Mouse (Mus musculus) CH12.LX (cell line): ENCODE results near the gene Dexi. TPM values are rescaled to one million over a fixed set of nuclear protein-coding genes. Genes with fewer than 3 reads are reported as not detected.

Source experiments
- DNase-seq: peaks from one replicate; pipeline ENCODE4 v3.0.0-alpha.2; 2013; ENCODE audit errors: extremely low read depth
- H3K27ac ChIP-seq: 2 replicates; pipeline ENCODE4 v1.5.1; 2012; ENCODE audit warnings: low read depth, mild to moderate bottlenecking, control low read depth, moderate library complexity; ENCODE audit not compliant: insufficient read depth
- H3K27me3 ChIP-seq: replicated peaks from 2 replicates; pipeline ENCODE3; 2012; ENCODE audit warnings: inconsistent platforms
- H3K36me3 ChIP-seq, 2 experiments: replicated peaks in 1 of 2; 2 replicates each; pipeline versions ENCODE3 to v1.6.1; 2012; ENCODE audit warnings: inconsistent platforms in 1 of 2, low read length in 1 of 2, mild to moderate bottlenecking in 1 of 2, mixed read lengths in 1 of 2, moderate library complexity in 1 of 2; ENCODE audit not compliant: control insufficient read depth in 1 of 2, insufficient read depth in 1 of 2
- H3K4me1 ChIP-seq, 2 experiments: 2 replicates each; pipeline ENCODE4 v1.6.1; 2012; ENCODE audit warnings: inconsistent platforms in 1 of 2, moderate library complexity in 1 of 2; ENCODE audit not compliant: insufficient read depth in 2 of 2, control insufficient read depth in 1 of 2
- H3K4me2 ChIP-seq: 2 replicates; pipeline ENCODE4 v1.6.1; 2012; ENCODE audit warnings: low read depth, mild to moderate bottlenecking, control low read depth; ENCODE audit not compliant: poor library complexity, insufficient read depth, severe bottlenecking
- H3K4me3 ChIP-seq, 3 experiments: fragments of 150-350 bp in 1 of 3; sonication (generic) in 1 of 3; replicated peaks in 1 of 3; 2 replicates each; pipeline versions ENCODE3 to v1.5.1; 2011 to 2012; ENCODE audit warnings: low read depth in 2 of 3, low read length in 2 of 3, mild to moderate bottlenecking in 2 of 3, moderate library complexity in 2 of 3, control low read depth in 1 of 3, improper control_type of control experiment in 1 of 3, inconsistent platforms in 1 of 3, mixed read lengths in 1 of 3; ENCODE audit not compliant: poor library complexity in 1 of 3
- H3K79me2 ChIP-seq: replicated peaks from 2 replicates; pipeline ENCODE4 v1.6.1; 2012; ENCODE audit warnings: mild to moderate bottlenecking, moderate library complexity; ENCODE audit not compliant: control insufficient read depth, poor library complexity, insufficient read depth, severe bottlenecking; ENCODE audit errors: extremely low read depth
- H3K9ac ChIP-seq: 2 replicates; pipeline ENCODE4 v1.6.1; 2012; ENCODE audit warnings: low read depth, mild to moderate bottlenecking, control low read depth, moderate library complexity; ENCODE audit not compliant: insufficient read depth
- H3K9me3 ChIP-seq: replicated peaks from 2 replicates; pipeline ENCODE3; 2012; ENCODE audit warnings: low read length, inconsistent platforms, mixed read lengths
- CTCF ChIP-seq, 2 experiments: IDR thresholded peaks in 1 of 2; conservative IDR thresholded peaks in 1 of 2; 2 replicates each; pipeline ENCODE4 v1.5.1; 2011 to 2012; ENCODE audit warnings: low read depth in 2 of 2, low read length in 2 of 2, improper control_type of control experiment in 1 of 2, inconsistent platforms in 1 of 2, mild to moderate bottlenecking in 1 of 2, moderate library complexity in 1 of 2
- E2F4 ChIP-seq: IDR thresholded peaks from 2 replicates; pipeline ENCODE4 v1.6.1; 2011; ENCODE audit warnings: low read depth, low read length, improper control_type of control experiment; ENCODE audit not compliant: insufficient replicate concordance
- ELF1 ChIP-seq: IDR thresholded peaks from 2 replicates; pipeline ENCODE4 v1.6.1; 2014; ENCODE audit warnings: low read depth, mild to moderate bottlenecking, inconsistent platforms, low read length, improper control_type of control experiment
- ETS1 ChIP-seq: conservative IDR thresholded peaks from 2 replicates; pipeline ENCODE4 v1.6.1; 2012; ENCODE audit warnings: low read depth, mild to moderate bottlenecking, inconsistent platforms, low read length, improper control_type of control experiment, moderate library complexity
- GABPA ChIP-seq: IDR thresholded peaks from 2 replicates; pipeline ENCODE4 v1.6.1; 2012; ENCODE audit warnings: low read depth, low read length, improper control_type of control experiment, inconsistent platforms; ENCODE audit not compliant: insufficient replicate concordance
- IRF4 ChIP-seq: IDR thresholded peaks from 2 replicates; pipeline ENCODE4 v1.6.1; 2014; ENCODE audit warnings: low read depth, mild to moderate bottlenecking, inconsistent platforms, low read length, improper control_type of control experiment
- JUN ChIP-seq: IDR thresholded peaks from 2 replicates; pipeline ENCODE4 v1.6.1; 2011; ENCODE audit warnings: low read depth, mild to moderate bottlenecking, low read length, improper control_type of control experiment, moderate library complexity; ENCODE audit not compliant: insufficient read depth
- KAT2A ChIP-seq: IDR thresholded peaks from 2 replicates; pipeline ENCODE4 v1.6.1; 2012; ENCODE audit warnings: low read length, improper control_type of control experiment, inconsistent platforms; ENCODE audit not compliant: insufficient replicate concordance
- MAFK ChIP-seq: IDR thresholded peaks from 2 replicates; pipeline ENCODE4 v1.6.1; 2011; ENCODE audit warnings: low read length, improper control_type of control experiment; ENCODE audit not compliant: insufficient replicate concordance
- MAZ ChIP-seq: IDR thresholded peaks from 2 replicates; pipeline ENCODE4 v1.6.1; 2012; ENCODE audit warnings: low read depth, mild to moderate bottlenecking, inconsistent platforms, low read length, improper control_type of control experiment, moderate library complexity
- MEF2A ChIP-seq: IDR thresholded peaks from 2 replicates; pipeline ENCODE4 v1.6.1; 2014; ENCODE audit warnings: low read depth, mild to moderate bottlenecking, inconsistent platforms, low read length, improper control_type of control experiment, borderline replicate concordance
- MYC ChIP-seq: IDR thresholded peaks from 2 replicates; pipeline ENCODE4 v1.6.1; 2011; ENCODE audit warnings: low read depth, mild to moderate bottlenecking, improper control_type of control experiment, low read length
- NELFE ChIP-seq: IDR thresholded peaks from 2 replicates; pipeline ENCODE4 v1.6.1; 2011; ENCODE audit warnings: low read depth, low read length, improper control_type of control experiment
- NRF1 ChIP-seq: IDR thresholded peaks from 2 replicates; pipeline ENCODE4 v1.6.1; 2014; ENCODE audit warnings: low read depth, mild to moderate bottlenecking, inconsistent platforms, low read length, improper control_type of control experiment, moderate library complexity
- POLR2A ChIP-seq: IDR thresholded peaks from 2 replicates; pipeline ENCODE4 v1.6.1; 2011; ENCODE audit warnings: low read depth, mild to moderate bottlenecking, improper control_type of control experiment, low read length
- SMC3 ChIP-seq: IDR thresholded peaks from 2 replicates; pipeline ENCODE4 v1.6.1; 2011; ENCODE audit warnings: low read depth, low read length, improper control_type of control experiment
- TBP ChIP-seq: conservative IDR thresholded peaks from 2 replicates; pipeline ENCODE4 v1.6.1; 2011; ENCODE audit warnings: low read depth, low read length, improper control_type of control experiment
- TCF12 ChIP-seq: IDR thresholded peaks from 2 replicates; pipeline ENCODE4 v1.6.1; 2014; ENCODE audit warnings: low read depth, mild to moderate bottlenecking, inconsistent platforms, low read length, improper control_type of control experiment
- USF1 ChIP-seq: IDR thresholded peaks from 2 replicates; pipeline ENCODE4 v1.6.1; 2014; ENCODE audit warnings: low read depth, mild to moderate bottlenecking, inconsistent platforms, low read length, improper control_type of control experiment
- USF2 ChIP-seq: conservative IDR thresholded peaks from 2 replicates; pipeline ENCODE4 v1.6.1; 2011; ENCODE audit warnings: low read depth, low read length, improper control_type of control experiment
- ZC3H11A ChIP-seq: IDR thresholded peaks from 2 replicates; pipeline ENCODE4 v1.6.1; 2012; ENCODE audit warnings: low read depth, mild to moderate bottlenecking, inconsistent platforms, low read length, improper control_type of control experiment
- ZKSCAN1 ChIP-seq: IDR thresholded peaks from 2 replicates; pipeline ENCODE4 v1.6.1; 2012; ENCODE audit warnings: low read depth, inconsistent platforms, low read length, improper control_type of control experiment, borderline replicate concordance
- ZMIZ1 ChIP-seq: IDR thresholded peaks from 2 replicates; pipeline ENCODE4 v1.6.1; 2012; ENCODE audit warnings: low read depth, mild to moderate bottlenecking, inconsistent platforms, low read length, improper control_type of control experiment
- dilution Hi-C: fragments of 300-500 bp; cut with MboI; formaldehyde crosslinking; loops from 2 replicates; pipeline ENCODE4 v1.14.3; 2020; ENCODE audit warnings: low sequenced_read_pairs; ENCODE audit not compliant: extremely low pct_unique_long_range_greater_than_20kb, extremely low pct_ligation_motif_present
- in situ Hi-C: fragments of 300-500 bp; cut with MboI; formaldehyde crosslinking; loops from 3 replicates; pipeline ENCODE4 v1.14.3; 2019; ENCODE audit warnings: low sequenced_read_pairs, low pct_ligation_motif_present, low pct_unique_long_range_greater_than_20kb, mixed read lengths
- polyA plus RNA-seq: library from polyadenylated mRNA; unstranded; fragments of >175 nt; gene quantifications from 2 replicates; pipeline ENCODE4 v1.2.1, GENCODE M21; 2012; ENCODE audit warnings: low read depth; ENCODE audit not compliant: insufficient read length
- total RNA-seq, 2 experiments: library from RNA; depleted of rRNA; stranded (reverse); fragments of 300-350 nt in 1 of 2; fragments of >200 nt in 1 of 2; gene quantifications; 2 replicates each; pipeline ENCODE4 v1.2.3; 2012 to 2014

Gene Dexi
- total and polyA plus RNA-seq, 3 experiments = 11.3 to 19.6 (median 14.1) TPM

DNA sequence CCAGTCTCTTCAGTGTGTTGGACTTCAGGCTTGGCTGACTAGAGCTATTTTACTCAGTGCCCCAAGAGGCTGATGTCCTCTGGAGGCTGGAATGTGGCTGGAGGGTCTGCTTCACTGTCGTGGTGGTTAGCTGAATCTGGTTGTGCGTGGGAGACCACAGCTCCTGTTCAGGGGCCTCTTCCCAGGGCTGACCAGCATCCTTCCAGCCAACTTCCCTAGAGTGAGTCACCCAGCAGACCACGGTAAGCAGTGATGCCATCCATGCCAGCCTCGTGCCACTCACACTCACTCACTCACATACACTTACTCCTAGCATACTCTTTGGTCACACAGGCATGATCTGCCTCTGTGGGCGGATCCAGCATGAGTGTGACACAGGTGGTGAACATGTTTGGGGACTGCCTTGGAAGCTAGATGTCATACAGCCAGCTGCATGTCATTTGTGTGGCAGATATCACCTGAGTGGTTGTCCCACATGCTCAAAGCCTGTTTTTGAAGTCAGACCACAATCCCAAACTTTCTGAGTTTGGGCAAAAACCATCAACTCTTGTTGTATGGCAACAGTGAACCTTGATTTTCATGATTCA is 27.0 kb upstream of the Dexi start:
- TF ChIP-seq ETS1 (no peak), SMC3 (no peak), MAZ (no peak), NRF1 (no peak), USF2 (no peak), TBP (no peak), ZKSCAN1 (no peak), GABPA (no peak), MEF2A (no peak), POLR2A (no peak), ZC3H11A (no peak), JUN (no peak), CTCF (conservative IDR thresholded peaks at IDR 0.05 in 1 of 2, IDR thresholded peaks at IDR 0.05 in 1 of 2; ENCODE audit: low read depth in 2 of 2, low read length in 2 of 2) (no peak), ELF1 (no peak), IRF4 (no peak)
- TF ChIP-seq, all 38 proteins: peak for 0
- no peak for DNase-seq
- Histone ChIP-seq H3K9ac (no peak overlapping the region), H3K27me3 (no peaks in the 10 kb centered on the region), H3K4me2 (no peak overlapping the region), H3K36me3 (peaks cover 43 to 85% of the 10 kb centered on the region in 2 experiments), H3K27ac (no peak overlapping the region), H3K9me3 (no peaks in the 10 kb centered on the region), H3K4me3 (no peak overlapping the region), H3K4me1 (peaks cover 2 to 15% of the 10 kb centered on the region in 2 experiments; a peak in 3 of 4 replicates), H3K79me2 (no peaks in the 10 kb centered on the region)
- dilution Hi-C loops = no loop called here
- in situ Hi-C loops = loop anchor here (5.0 kb wide), 1 partner anchor 217 kb away; the partner anchor contains the start of genes Socs1 and Tnp2

DNA sequence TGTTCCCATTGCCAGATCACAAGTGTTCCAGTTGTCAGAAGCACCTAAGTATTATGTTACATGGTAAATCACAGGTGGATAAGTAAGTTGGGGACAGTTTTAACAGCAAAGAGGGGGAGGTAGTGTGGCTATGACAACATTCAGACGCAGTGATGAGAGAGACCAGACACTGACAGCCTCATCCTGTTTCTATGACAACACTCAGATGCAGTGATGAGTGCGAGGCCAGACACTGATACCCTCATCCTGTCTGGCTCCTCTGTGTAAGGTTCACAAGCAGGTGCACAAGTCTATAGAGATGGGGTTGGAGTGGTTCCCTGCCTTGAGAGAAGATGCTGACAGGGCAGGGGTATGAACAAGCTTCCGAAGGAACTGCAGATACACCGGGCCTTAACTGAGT is 24.3 kb upstream of the Dexi start:
- Histone ChIP-seq H3K36me3 (peaks cover 38 to 83% of the 10 kb centered on the region in 2 experiments), H3K27ac (no peak overlapping the region), H3K79me2 (no peaks in the 10 kb centered on the region), H3K4me3 (no peak overlapping the region), H3K9me3 (no peaks in the 10 kb centered on the region), H3K4me1 (peaks cover 2 to 15% of the 10 kb centered on the region in 2 experiments; a peak in 3 of 4 replicates), H3K27me3 (no peaks in the 10 kb centered on the region), H3K4me2 (no peak overlapping the region), H3K9ac (no peak overlapping the region)
- no peak for DNase-seq
- in situ Hi-C loops = no loop called here
- TF ChIP-seq MAZ (no peak), E2F4 (no peak), MYC (no peak), NELFE (no peak), GABPA (no peak), USF1 (no peak), MEF2A (no peak), MAFK (no peak), TCF12 (no peak), KAT2A (no peak), TBP (no peak), POLR2A (no peak), IRF4 (no peak), ZMIZ1 (no peak), NRF1 (no peak)
- dilution Hi-C loops = no loop called here
